Mouse (Mus musculus) granulocyte monocyte progenitor cell, adult 5-6 weeks (primary cell): ENCODE data around the gene Zfp119b. TPM values are rescaled to one million over a fixed set of nuclear protein-coding genes. Genes with fewer than 3 reads are reported as not detected.
"Not testable (repeated sequence)": the region's sequence is repeated elsewhere in the genome, so short reads cannot be mapped to it uniquely, and the experiment has no call there.

Experiments used
- ATAC-seq: replicated peaks from 2 replicates; pipeline ENCODE4 v1.8.0; 2016; ENCODE audit warnings: mild to moderate bottlenecking, moderate TSS enrichment, inconsistent platforms; ENCODE audit not compliant: poor library complexity, severe bottlenecking
- total RNA-seq, 2 experiments: library from RNA; stranded (forward) in 1 of 2; stranded (reverse) in 1 of 2; fragments of 200-712, 200-1000 nt in 1 of 2; fragments of >200 nt in 1 of 2; fragmentation: Nextera tagmentation in 1 of 2; gene quantifications; 2 replicates each; pipeline ENCODE4 v1.2.3; 2014 to 2017

Zfp119b gene
- total RNA-seq, 2 experiments from 2014 or later: 2.1 to 6.8 TPM

DNA sequence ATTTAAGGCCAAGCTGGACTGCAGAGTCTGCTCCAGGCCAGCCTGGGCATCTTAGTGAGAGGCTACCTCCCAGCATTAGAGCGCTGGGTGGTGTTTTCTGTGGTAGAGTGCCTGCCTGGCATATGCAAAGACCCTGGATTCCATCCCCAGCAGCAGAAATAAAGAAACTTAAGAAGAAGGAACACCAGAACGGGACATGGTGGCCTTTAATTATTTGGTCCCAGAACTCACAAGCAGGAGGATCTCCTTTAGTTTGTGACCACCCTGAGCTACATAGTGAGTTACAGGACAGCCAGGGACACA is 9.2 kb upstream of the Zfp119b start:
- ATAC-seq: no peak

DNA sequence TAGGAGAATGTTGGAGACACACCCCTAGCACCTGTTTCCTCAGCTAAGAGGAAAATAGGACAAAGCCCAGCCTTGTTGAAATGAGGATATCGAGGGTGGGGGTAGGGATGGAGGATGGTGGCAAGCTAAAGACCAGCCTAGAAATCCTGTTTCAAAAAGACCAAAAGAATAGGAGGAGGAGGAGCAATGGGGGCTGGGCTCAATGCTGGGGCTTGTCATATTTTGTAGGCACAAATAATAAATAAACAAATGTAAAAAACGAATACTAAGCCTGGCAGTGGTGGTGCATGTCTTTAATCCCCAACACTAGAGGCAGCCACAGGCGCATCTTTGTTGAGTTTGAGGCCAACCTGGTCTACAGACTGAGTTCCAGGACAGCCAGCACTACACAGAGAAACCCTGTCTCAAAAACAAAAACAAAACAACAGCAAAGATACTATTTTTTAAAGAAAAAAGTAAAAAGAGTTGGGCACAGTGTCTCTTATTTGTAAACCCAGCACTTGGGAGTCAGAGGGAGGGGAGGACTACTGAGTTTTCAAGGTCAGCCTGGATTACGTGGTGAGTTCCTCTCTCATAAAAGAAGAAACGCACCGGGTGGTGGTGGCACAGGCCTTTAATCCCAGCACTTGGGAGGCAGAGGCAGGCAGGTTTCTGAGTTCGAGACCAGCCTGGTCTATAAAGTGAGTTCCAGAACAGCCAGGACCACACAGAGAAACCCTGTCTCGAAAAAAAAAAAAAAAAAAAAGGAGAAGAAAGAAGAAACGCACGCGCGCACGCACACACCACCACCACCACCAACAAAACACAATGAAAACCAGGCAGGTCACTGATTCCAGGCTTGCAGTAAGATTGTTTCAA is 8.7 kb upstream of the Zfp119b start:
- no peak for ATAC-seq

DNA sequence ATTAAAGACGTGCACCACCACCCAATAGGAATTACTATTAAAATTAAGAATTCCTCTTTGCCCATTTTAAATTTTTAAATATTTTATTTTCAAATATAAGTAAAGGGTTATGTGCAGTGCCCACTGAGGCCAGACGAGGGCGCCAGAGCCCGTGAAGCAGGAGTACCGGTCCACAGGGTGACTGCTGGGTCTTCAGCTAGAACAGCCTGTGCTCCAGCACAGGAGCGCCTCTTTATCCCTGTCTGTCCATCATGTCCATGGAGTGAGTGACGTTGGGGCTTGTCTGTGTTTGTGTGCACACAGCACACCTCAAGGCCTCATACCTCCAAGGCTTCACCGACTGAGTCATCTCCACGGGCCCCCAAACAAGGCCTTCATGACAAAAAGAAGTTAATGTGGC is 7.9 kb upstream of the Zfp119b start:
- peak; percentile 29 for ATAC-seq

DNA sequence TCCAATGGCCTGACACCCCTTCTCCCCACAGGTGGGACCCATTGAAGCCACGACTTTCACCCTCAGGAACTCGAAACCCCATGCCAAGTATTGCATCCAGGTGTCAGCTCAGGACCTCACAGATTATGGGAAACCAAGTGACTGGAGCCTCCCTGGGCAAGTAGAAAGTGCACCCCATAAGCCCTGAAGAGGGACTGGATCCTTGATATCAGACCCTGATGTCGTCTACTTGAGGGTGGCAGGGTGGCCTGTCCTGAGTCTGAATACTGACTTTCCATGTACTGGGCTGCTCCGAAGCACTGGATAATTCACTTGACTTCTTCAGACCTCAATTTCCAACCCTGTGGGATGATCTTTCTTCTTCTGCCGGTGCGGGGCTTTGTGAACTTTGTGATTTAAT is 7.3 kb upstream of the Zfp119b start:
- ATAC-seq: no peak

DNA sequence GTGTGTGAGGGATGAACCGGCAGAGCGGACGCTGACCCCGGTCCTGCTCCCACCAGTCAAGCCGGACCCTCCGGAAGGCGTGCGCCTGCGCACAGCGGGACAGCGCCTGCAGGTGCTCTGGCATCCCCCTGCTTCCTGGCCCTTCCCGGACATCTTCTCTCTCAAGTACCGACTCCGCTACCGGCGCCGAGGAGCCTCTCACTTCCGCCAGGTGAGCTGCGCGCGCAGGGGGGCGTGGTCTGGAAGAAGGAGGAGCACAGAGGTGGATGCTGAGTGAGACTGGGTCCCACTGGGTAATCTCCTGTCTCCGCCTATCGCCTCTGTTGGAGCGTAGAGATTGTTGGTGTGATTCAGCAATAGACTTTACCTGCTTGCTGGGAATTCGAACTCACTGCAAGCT is 6.8 kb upstream of the Zfp119b start:
- no peak for ATAC-seq

DNA sequence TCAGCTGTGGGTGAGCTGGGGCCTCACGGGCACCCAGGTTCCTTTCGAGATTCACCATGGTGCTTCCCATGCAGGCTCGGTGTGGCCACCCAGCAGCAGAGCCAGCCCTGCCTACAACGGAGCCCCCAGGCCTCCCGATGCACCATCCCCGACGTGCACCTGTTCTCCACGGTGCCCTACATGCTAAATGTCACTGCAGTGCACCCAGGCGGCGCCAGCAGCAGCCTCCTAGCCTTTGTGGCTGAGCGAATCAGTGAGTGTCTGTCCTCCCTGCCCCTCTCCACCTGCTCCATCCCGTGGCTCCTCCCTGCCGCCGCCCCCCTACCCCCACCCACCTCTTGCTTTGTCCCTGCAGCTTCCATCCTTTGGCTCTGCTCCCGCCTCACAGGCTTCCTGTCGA is 4.9 kb upstream of the Zfp119b start:
- ATAC-seq: no peak

DNA sequence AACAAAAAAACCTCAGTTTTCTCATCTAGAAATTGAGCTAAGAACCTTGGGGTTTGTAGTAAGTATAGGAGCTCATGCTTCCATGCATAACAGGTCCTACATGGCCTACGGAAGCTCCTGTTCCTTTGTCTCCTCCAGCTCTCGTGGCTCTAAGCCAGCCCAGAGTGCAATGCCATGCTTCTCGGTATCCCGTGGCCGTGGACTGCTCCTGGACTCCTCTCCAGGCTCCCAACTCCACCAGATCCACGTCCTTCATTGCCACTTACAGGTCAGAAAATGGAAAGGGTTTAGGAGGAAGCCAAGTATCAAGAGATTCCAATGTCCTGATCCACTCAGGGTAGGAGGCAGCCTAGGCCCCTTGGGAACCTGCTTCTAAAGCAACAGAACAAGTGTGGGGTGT is 4.5 kb upstream of the Zfp119b start:
- no peak for ATAC-seq

DNA sequence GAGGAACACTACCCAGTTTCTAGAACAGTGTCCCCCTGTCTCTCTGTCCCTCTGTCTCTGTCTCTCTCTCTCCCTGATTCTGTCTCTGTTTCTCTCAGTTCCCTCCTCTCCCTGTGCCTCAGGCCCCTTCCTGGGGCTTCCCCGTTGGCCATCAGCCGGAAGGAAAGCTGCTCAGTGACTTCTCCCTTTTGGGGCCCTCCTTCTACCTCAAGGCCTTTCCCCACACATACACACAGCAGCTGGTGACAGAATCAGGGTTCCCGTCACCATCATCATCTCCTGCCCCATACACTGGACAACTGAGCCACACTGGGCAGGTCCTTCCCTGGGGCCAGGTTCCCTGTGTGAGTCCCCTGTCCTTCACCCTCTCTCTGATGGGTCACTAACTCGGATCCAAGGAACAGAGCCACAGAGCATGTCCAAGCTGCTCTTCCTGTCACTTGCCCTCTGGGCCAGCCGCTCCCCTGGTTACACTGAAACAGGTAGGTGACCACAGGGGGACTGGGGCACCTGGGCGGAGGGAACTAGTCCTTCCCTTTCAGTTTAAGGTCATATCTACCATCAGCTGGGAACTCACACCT is 3.2 kb upstream of the Zfp119b start, which contains the start of gene Ebi3:
Gene Ebi3, plus strand, starts transcription at position 194 of the 581 bp plus-strand sequence.
- ATAC-seq: peak; percentile 86

DNA sequence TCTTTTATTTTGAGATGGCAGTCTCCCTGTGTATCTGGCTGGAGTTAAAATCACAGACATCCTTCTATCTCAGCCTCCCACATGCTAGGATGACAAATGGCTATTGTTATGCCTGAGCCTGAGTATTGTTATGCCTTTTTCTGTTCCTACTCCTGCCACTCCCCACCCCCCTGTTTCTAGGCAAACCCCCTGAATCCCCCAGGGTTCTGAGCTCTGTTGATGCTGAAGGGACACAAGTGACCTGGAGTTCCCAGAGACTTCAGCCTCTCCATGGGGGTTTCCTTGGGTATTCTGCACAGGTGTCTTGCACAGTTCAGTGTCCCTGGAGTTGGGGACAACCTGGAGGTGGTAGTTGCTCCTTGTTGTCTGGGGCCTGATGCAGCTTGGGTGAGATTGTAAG is 2.7 kb upstream of the Zfp119b start:
- no peak for ATAC-seq

DNA sequence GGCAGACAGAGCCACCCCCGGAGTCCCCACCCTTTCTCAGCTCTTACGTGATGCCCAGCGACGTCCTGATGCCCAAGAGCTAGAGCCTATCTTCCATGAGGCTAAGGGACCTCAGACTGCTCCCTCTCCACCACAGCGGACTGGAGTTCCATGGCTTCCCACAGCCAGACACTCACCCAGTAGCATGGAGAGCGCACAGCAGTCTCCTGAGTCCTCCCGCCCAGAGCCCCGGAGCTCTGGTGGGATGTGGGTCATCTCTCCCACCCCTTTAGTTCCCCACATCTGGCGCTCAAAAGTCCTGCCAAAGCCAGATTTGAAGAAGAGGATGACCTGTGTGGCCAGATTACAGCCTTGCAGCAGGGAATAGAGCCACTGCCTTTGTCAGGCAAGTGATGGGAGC is 1.3 kb upstream of the Zfp119b start:
- no peak for ATAC-seq

DNA sequence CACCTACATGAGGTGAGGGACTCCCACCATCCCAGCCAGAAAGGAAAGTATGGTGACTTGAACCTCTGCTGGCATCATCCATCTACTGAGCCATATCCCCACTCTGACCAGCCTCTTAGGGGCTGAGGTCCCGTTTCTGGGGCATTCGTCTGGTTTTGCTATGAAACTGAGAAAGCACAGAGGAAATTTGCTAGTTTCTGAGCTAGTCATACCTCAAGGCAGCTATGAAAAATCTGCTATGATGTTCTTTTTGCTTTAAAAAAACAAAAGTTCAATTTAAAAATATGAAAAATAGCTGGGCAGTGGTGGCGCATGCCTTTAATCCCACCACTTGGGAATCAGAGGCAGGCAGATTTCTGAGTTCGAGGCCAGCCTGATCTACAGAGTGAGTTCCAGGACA is 653 bp downstream of the Zfp119b start:
- ATAC-seq: no peak

DNA sequence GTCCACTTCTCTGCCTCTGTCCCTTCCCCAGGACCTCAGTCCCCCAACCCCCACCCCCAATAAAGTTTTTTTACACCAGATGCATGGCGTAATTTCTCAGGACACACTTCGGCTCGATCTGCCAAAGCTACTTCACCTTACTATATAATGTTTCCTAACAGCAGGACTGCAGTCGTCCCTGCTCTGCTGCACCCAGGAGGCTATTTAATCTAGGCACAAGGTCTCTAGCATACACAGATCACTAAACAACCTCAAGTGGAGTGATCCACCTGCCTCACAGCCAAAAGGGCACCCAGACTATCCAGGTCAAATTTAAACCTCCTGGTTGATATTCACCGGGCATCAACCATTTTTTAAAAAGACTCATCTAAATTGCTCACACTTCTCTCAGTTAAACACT is 3.6 kb downstream of the Zfp119b start:
- no peak for ATAC-seq

DNA sequence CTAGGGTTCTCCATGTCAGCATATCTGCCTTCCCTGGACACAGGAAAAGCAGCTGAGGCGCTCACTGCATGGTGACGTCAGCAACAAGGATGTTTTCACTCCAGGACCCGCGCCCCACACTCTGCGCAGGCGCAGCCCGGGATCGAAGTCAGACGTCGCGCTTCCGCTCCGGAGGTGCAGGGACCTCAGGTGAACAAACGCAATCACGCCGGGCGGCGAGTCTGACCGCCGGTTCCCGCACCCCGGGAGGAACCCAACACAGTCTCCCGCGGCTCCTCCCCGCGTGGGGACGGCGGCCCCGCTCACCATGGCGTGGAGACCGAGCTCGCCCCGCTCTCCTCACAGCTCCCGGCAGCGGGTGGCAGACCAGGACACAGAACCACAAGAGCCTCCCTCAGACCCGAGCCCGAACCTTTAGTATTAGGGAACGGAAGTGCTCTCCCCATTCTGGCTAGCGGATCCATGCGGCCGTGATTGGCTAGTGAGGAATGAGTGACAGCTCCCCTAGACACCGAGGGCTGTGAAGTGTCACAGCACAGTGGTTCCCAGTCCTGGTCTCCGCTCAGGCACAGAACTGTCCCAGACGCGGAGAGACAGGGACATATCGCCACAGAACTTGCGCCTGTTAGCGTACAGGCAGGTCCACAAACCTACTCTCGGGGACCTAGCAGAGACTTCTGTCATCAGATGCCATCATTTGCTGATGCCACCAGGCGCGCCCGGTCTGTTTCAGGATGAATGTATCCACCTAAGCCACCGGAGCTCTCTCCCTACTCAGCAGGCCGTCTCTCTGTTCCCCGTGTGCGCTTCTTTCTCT is 4.2 kb downstream of the Zfp119b start:
- ATAC-seq: peak; percentile 93

DNA sequence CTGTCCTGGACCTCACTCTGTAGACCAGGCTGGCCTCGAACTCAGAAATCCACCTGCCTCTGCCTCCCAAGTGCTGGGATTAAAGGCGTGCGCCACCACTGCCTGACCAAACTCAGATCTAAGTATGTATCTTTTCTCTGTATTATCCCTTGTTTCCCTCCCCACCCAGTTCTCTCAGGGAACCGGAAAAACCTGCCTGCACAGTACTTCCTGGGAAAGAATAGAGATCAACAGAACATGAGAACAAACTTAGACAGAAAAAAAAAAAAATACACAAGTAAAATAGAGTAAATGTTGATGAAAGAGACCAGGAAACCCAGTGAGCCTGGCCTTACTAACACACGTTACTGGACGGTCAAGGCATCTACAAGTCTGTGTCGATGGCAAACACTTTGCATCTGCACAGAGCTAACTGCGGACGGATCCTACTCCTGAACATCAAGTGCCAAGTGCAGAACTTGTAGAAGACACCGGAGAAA is 4.9 kb downstream of the Zfp119b start:
- ATAC-seq: not testable (repeated sequence)

DNA sequence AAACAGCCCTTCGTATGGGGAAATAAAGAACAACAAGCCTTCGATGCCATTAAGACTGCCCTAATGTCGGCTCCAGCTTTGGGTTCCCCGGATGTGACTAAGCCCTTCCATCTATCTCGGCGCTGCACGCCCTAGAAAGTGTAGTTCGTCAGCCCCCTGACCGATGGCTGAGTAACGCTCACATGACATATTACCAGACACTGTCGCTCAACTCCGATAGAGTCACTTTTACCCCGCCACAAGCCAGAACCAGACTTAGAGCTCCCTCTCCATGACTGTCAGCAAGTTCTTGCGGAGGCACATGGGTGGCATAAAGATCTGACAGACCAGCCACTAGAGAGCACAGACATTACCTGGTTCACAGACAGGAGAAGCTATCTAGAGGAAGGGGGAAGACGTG is 16.1 kb downstream of the Zfp119b start:
- no peak for ATAC-seq

DNA sequence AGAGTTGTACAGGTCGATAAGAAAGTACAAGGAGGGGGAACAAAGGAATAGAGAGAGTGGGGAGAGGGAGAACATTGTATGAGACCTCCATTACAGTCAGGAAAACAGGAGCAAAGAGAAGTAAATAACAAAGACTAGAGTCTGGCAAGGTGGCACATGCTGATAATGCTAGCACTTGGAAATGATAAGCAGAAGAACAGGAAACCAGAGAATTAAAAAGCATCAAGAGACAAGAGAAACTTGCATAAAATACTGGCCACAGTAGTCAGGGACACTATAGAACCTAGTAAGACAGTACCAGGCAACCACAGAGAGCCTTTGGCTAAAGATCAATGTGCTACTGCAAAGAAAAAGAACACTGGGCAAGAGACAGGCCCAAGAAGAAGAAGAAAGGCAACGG is 16.7 kb downstream of the Zfp119b start:
- no peak for ATAC-seq

DNA sequence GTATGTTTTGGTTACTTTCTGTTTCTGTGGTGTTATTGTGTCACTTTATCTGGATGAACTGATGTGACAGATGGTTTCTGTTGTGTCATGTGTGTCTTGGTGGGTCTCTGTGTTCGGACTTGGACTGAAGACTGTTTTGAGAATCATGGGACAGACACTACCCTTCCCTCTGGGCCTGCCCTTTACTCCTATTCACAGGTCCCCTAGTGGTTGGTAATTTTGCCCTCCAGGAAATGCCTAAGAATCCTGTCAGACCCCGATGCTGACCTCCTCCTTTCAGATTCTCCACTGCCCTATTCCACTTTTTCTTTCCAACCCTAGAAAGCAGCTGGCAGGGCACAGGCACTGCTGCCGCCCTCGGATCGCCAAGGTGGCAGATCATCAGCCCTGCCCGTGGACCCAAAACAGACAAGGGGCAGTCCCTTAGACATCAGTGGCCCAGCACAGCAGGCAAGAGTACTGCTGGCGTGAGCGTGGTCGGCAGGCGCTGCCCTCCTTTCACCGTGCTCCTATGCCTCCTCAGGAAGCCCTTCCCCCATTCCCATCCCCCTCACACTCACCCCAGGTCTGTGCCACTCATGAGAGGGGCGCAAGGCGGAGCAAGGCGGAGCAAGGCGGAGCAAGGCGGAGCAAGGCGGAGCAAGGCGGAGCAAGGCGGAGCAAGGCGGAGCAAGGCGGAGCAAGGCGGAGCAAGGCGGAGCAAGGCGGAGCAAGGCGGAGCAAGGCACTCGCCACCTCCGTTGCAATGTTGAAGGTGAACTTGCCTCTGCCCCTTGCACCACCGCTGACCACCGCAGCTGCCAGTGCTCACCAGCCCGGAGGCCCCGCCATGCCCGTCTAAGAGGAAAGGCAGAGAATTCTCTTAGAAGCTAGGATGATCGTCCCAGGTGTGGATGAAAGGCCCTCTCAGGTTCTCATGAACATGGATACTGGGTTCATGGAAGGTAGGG is 17.5 kb downstream of the Zfp119b start:
- peak; percentile 92 for ATAC-seq

DNA sequence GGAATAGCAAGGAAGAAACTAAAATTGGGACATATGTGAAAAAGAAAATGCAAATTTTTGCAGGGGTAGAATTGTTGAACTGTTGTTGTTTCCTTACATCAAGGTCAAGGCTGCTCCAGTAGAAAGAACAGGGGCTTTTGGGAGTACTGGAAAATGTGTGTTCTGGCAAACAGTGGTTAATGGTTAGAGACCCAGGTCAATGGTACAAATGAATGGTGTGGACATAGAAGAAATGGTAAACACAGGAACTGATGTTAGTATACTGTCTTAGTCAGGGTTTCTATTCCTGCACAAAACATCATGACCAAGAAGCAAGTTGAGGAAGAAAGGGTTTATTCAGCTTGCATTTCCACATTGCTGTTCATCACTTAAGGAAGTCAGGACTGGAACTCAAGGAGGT is 42.6 kb downstream of the Zfp119b start:
- ATAC-seq: no peak

DNA sequence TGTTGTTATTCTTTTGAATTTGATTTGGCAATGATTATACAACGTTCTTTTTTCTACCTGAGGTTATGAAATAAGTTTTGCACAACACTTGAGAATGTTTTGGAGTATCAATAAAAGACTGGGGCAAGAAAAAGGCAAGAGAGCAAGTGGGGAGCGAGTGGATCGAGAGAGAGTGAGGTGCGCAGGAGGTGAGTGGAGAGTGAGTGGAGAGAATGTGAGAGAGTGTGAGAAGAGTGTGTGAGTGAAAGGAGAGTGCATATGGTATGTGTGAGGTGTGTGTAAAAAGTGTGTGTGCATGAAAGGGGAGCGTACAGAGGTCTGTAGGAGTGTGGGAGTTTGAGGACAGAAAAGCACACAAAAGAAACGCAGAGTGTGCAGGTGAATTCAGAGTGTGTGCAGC is 45.2 kb downstream of the Zfp119b start:
- no peak for ATAC-seq

DNA sequence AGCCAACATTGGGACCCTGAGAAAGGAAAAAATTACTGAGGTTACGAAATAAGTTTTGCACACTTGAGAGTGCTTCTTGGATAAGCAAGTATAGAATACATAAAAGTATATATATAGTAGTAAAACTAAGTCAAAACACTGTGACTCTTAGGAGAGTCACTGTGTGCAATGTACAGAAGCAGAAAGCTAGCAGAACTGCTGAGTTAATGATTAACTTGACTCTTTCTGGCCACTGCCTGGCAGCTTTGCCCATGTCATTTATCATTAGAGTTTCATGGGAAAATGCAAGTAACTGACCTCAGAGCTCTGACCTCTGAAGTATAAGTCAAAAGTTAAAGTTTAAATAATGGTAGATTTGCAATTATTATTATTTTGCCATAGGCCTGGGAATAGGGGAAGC is 45.6 kb downstream of the Zfp119b start:
- ATAC-seq: no peak
